Mouse (Mus musculus) c-Kit-positive CD71-positive TER-119-positive erythroid progenitor cells, embryonic 14.5 days (primary cell): Measurements from ENCODE around the gene Crygb.

Experiments
- DNase-seq: peaks from one replicate; pipeline ENCODE4 v3.0.0-alpha.2; 2013; ENCODE audit warnings: low spot score

The Crygb gene

DNA sequence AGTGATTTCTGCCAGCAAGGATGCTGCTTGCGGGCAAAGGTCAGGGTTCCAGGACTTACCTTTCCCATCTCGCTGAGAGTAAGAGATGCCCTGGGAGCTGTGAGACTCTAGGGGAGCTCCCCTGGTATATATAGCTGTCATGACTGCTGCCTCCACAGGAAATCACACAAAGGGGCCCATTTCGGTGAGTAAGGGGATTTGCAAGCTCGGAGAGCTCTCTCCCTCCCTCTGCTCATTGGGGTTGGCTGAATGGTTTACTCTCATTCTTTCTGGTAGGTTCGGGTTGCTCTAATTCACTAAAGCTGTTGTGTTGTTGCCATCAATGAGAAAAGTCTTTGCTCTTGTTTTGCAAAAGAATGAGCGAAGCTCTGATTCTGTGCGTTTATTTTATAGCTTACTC is at the start of gene Crygb:
Crygb (minus strand) TSS at position 101 of the 400 bp plus-strand sequence.
- DNase-seq, result no peak

DNA sequence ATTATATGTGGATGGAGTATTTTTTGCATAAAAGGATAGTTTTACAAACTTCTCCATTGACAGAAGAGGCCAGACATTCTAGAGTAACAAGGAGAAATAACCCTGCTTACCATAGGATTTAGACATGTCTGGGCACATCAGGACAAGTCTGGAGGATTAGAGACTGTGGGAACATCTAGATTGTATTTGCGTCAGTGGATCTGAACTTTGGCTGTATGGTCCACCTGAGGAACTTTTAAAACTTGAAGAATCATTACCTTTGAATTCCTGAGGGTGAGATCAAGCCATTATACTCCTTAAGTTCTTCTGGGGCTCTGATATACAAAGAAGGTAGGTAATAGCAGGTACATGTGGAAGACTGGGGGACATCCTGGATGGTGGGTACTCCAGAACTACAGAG is 49.6 kb upstream of the Crygb start:
- no peak for DNase-seq

DNA sequence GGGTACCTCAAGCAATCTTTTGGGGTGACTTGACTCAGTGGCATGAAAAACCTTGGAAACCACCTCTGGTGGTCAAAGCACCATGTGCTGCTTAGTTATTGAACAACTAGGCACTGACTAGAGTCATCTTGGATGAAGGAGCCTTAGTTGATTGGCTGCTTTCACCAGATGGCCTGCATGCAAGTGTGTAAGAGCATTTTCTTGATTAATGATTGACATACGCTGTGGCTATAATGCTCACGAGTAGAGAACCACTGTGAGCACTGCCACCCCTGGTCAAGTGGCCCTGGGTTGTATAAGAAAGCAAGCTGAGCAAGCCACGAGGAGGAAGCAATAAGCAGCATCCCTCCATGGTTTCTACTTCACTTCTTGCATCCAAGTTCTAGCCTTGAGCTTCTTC is 48.1 kb upstream of the Crygb start:
- no peak for DNase-seq

DNA sequence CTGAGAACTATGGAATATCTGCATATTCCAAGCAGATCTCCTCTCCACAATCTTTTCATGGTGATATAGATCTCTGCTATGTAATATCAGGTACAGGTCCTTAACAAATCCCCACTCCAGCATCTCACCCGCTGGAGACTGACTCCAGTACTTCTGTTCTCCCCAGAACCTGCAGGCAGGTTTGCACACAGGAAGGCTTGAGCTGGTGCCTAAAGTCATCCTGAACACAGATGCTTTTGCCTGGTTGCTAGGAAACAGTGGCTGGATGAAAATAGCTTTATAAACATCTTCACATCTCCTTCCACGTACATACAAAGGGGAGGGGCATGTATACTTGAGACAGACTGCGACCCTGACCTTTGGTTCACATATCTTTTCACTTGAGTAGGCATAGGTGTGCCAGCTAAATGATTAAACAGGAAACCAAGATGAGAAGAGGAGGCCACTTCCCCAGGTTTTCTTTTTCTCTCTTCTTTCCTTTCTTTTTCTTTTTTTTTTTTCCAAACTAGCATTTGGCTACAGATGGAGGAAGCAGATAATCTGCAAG is 47.6 kb upstream of the Crygb start:
- no peak for DNase-seq

DNA sequence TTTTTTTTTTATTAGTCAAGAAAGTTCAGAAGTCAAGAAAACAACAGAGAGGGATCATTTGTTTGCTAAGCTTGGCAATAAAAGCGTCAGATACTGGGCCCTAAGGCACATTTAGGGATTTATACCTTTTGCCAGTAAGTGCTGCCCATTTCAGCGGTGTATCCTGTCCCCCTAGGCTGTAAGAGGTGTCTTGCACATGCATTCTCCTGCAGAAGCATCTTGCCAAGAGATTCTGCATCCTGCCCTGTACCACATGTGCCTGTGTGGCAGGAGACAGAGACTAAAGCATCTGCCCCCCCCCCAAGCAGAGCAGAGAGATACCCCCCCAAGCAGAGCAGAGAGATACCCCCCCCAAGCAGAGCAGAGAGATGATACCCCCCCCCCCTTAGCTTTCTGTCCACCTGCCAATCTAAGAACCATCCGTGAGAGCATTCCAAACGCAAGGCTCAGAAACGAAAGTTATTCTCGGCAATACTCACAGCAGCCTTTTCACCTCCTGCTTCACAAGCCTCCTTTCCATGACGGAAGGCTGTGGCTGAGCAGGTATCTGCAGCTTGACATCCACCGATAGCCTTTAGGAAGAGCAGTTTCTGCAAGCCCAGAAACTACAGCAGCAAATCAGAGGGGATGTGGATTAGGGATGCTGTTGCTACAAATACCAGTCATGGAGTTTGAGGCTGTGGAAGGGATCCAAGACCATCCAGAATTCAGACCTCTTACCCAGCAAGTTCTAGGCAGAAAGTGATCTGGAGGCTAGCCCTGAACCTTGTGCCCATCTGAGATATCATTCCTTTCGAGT is 40.7 kb upstream of the Crygb start, which contains the start of gene D630023F18Rik:
D630023F18Rik (minus strand) TSS at position 641 of the 799 bp plus-strand sequence.
- DNase-seq, result no peak

DNA sequence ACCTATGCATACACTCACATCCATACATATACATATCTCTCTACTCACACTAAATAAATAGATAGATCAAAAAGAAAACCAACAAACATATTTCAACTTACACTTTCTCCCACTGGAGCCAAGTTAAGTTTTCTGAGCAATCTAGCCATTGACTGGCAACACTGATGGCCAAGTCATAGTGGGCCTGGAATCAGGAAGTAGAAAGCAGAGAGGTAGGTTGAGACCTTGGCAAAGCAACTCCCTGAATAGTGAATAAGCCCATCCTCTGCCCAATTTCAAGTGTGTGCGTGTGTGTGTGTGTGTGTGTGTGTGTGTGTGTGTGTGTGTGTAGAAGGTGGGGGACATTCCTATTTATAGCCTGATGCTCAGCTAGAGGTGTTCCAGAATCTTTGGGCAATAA is 37.4 kb upstream of the Crygb start, which contains the start of gene Gm28845:
Gm28845 (minus strand) TSS at position 121 of the 400 bp plus-strand sequence.
- no peak for DNase-seq

DNA sequence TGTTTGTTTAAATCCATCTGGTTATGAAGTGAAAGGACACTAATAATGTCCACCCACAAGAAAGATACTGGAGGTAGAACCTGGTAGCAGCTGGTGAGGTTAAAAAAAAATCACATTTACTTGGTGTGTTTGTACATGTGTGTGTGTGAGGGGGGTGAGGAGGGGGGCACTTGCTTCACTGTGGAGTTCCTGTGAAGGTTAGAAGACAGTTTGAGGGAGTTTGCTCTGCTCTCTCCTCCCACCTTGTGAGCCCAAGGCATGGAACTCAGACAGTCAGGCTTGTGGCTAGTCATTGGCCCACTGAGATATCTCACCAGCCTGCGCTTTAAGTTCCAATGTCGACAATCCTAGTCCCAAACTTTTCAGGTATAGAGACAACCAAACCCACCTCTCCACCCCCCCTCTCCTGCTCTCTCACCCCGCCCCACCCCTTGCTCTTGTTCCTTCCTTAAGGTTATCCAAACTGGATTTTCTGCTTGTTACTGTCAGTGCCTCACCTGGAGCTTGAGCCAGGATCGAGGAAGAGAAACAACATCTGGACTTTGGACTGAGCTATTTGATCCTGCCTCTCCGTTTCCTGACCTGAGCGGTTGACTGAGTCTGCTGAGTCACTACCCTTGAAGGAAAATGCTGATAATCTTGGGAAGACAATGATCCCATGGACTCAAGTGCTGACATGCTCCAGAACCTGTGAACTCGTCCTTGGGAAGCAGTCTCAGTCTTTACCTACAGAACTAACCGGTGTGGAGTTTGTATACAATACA is 36.2 kb upstream of the Crygb start:
- DNase-seq, result no peak

DNA sequence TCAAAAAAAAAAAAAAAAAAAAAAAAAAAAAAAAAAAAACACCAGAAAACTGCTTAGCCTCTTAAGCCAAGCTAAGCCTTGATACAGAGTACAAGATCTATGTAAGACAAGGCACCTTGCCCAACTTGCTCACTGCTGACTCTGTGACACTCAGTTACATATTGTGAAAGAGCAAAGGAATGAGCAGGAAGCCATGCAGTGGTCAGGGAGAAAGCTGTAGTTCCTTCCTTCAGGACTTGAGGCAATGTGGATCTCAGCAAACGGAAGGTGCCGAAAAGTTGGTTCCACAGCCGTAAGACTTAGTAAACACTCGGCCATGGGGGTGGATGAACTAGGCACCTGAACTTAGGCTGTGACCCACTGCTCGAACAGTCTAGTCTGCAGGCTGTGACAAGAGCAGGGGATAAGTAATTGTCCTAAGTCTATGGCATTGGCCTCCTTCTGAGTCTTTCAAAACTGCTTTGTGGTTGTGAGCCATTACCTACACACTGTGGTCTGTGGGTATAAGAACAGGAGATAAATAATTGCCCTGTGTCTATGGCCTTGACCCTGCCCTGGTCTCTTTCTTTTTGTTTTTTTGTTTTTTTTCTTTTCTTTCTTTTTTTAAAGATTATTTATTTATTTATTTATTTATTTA is 31.6 kb upstream of the Crygb start:
- no peak for DNase-seq

DNA sequence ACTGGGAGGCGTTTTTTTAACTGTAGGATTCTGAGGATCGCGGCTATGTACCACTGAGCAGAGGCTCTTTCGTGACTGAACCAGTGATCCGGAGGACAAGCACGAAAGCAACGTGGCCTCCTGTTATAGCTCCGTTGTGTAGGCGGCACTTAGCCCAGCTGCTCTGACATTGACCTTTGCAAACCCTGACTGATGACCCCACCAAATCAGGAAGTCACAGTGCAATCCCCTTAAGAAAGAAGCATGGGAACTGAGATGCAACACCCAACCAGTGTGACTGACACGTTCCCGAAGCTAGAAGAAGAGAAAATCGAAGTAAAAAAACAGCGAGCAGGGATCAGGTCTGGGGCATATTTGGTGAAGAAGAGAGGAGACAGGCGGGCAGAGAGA is 30.7 kb upstream of the Crygb start:
- no peak for DNase-seq

DNA sequence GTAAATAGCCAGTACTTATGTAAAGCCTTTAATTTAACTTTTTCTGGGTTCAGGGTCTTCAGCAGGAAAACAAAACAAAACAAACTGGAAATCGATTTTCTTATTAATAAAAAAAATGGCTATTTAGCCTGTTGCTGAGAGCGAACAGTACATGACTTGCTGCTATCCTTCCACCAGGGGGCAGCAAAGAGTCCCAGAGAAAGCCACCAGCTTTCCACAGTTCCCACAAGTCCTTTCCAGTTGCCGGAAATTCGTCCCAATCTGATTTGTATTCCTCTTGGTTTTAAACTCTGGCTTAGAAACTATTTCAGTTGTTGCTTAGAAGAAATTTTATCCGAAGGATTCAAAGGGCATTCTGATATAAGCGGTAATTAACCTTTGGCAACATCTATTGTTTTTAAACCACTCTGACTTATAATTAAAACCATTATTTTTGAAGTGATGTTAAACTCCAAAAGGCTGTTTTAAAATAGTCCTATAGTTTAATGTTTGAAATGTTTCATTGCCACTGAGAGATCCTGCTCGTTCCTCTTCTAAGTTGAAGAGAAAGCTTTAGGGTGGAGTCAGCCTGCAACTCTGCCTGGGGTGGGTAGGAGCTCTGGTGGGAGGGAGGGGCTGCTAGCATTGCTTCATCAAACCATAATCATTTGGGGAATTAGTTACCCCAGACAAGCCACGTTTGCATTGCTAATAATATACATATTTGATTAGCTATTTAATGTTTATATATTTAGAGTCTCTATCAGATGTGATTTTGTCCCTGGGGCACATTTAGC is 30.1 kb upstream of the Crygb start:
- peak; percentile 74 for DNase-seq

DNA sequence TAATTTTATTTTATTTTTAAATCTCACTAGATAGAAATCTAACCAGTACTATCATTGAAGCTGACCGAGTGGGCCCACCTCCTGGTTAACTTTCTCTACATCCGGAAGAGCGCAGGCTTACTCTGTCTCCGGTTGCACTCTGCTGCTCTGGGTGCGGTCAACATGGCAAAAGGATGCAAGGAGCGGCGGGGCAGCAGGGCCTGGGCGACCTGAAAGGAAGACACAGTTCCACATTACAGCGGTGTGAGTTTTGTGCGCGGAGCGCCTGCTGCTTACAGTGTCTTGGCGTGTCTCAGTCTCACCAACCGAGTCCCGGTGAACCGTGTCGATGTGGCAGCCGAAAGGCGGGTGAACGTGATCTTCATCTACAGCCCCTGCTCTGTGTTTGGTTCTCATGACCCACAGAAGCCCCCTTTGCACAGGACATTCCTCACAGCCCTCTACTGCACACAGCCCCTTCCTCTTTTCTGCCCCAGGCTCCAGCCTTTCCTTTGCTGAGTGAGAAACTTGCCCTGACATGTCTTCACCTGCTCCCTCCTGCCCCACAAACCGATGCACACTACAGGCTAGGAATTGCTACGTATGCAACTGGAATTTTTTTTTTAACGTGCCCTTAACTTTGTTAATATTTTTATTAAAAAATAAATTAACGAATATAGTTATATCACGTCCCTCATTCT is 27.8 kb upstream of the Crygb start:
- DNase-seq, result no peak

DNA sequence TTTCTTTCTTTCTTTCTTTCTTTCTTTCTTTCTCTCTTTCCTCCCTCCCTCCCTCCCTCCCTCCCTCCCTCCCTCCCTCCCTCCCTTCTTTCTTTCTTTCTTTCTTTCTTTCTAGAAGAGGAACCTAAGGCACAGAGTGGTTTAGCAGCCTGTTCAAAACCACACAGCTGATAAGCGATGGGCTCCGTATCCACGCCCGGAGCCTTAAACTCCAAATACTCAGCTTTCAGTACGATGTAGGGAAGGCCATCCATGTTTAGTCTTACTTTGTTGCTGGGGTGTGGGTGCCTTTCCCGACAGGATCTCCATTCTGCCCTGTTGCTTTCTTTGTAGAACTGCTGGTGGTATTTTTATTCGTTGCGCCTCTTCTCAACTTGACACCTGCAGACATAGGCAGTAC is 27.1 kb upstream of the Crygb start:
- DNase-seq, result no peak

DNA sequence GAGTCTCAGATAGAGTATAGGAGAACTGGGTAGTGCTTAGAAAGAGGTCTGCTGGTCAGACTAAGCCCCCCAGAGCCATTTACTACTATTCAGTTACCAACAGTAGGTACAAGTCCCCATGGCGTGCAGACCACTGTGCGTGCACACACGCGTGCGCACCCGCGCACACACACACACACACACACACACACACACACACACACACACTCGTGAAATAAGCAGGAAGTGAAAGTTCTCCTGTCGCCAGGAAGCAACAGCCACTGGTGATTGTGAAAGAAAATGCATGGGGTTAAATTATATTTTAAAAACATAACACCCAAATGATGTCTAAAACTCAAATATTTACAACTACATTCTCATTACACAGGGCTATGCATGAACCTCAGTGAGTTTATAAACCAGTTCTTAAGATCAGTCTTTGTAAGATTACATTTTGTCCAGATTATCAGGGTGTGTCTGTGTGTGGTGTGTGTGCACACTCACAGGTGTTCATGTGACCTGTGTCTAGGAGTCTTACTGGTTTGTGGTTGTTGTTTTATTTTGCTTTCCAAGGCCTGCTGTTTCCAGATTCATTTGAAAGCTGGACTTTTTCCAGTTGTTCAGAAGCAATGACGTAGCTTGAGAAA is 25.7 kb upstream of the Crygb start:
- DNase-seq, result no peak

DNA sequence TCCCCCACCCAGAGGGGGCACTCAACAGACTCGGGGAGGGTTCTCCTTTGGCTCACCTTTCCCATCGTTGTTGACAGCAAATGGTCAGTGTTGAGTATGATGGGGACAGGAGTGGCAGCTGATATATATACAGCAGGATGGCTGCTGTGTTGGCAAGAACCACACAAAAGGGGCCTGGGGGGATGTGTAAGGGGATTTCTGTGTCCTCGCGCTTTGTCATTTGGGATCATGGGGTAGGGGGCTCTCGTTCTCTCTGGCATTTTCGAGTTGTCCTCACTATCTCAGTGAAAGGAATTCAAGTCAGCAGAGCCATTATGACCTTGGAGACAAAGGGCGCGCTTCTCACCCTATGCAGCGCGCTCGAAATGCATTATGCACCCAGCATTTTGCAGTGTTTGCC is 21.2 kb upstream of the Crygb start, which contains the start of gene Cryga:
Cryga (minus strand) TSS at position 101 of the 400 bp plus-strand sequence.
- no peak for DNase-seq

DNA sequence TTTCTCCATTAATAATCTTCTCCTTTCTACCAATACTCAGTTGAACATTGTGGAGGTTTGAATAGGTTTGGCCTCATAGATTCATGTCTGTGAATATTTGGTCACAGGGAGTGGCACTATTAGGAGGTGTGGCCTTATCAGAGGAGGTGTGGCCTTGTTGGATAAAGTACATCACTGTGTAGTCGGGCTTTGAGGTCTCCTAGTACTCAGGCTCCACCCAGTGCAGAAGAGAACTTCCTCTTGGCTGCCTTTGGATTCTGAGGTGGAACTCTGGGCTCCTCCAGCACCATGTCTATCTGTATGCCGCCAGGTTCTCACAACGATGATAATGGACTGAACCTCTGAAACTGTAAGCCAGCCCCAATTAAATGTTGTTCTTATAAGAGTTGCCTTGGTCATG is 14.9 kb upstream of the Crygb start:
- no peak for DNase-seq

DNA sequence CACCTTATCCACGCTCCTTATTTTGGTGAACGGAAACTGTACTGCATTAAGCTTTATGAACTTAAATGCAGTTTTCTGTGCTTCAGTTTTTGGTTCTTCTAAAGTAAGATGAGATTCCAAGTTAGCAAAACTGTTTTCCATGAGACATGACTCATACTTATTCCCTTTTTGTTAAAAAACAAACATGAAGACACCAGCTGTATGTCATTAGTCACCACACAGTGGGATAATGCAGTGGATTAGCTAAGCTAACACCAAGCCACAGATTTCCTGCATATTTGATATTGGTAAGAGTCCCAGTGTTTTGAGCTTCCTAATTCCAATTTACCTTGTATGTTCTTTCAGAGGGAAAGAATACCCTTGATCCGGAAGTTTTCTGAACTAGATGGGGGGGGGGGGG is 9.5 kb upstream of the Crygb start:
- DNase-seq, result no peak

DNA sequence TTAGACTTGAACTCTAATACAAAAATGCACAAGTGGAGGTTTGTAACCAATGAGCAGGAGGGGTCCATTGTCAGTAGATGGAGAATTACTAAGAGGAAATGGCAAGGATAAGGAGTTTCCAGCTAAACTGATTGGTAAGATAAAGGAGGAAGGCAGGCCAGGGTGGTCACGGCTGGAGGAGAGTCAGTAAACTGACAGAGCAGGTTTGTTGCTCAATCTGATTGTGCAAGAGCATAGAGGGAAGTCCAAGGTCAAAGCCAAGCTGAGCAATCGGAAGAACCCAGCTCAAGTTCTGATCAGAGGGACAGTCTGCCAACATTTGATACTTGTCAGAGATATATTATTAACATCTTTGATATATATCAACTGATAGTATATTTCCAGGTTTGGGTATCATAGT is 8.3 kb upstream of the Crygb start:
- no peak for DNase-seq

DNA sequence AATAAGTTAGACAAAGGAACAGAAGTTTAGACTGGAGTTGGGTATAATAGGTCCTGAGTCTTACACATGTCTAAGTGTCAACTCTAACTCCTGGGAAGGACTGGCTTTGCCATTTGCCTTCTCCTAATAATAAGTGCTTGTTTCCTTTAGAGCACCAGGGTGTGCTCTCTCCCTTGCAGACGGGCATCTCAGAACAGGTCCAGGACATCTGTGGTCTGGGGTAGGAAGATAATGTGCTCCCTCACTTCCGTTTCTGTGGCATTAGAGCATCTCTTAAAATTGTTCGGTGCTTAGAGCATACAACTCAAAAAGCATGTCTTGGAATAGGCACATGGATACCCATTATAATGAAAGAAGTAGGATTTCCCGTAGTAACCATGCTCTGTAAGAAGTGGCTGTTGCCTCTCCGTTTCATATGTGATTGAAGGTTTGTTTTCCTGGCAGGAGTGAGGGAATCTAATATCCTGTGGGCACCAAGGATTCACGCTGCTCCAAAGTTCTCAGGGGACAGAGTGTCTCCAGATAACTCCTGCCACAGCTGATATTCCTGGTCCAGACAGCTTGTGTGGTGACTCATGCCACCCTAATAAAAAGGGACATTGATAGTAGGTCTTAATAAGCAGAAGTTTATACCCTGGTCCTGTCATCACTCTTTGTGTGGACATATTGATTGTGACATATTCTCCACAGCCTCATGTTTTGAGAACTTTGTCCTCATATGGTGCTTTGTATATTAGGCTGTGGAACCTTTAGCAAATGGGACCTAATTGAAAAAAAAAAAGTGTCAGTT is 6.7 kb upstream of the Crygb start:
- DNase-seq, result no peak

DNA sequence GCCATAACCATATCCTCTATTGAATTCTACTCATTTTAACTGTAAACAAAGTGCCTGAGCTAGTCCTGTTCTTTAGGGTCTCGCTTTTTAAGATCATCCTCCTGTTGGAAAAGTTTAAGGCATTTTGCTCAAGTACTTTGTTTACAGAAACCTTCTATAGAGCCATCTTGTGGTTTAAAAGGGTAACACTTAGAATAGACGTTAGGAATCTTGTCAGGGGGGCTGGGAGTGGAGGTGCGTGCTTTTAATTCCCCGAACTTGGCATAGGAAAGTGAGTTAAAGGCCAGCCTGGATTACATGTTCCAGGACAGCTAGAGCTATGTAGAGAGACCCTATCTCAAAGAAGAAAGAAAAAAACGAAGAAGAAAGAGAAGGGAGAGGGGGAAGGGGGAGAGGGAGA is 6.5 kb downstream of the Crygb start:
- DNase-seq, result no peak

DNA sequence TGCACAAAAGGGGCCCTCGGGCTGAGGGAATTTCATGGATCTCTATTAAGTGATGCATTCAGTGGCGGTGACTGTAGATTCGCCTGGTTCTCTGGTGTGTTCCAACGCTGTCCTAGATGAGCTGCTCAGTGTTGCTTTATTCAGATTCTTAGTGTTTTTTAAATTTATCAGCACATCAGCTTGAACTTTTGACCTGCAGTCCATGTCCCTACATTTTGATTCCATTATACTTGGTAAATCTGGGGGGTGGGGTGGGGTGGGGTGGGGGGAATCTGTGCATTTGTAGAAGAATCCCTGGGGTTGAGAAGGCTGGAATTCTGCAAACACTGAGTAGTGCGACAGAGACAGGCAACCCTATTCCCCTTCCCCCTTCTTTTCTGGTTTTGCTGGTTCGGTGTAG is 8.5 kb downstream of the Crygb start, which contains the start of gene Crygc:
Crygc (minus strand) TSS at position 101 of the 400 bp plus-strand sequence.
- DNase-seq, result no peak
